ENCODE assay signal across 24 mouse cellular contexts in genomic region chr5:138742281-138742680, GRCm38 (mm10). TPM values are rescaled to one million over a fixed set of nuclear protein-coding genes. Genes with fewer than 3 reads are reported as not detected.
A peak's percentile ranks its signal among the peaks of the same experiment; 100 is the strongest.
DNase-seq lines count a peak whose midpoint lies in the region; ATAC-seq and TF ChIP-seq lines count a peak whose summit lies in the region.
"Had no signal": no experiment of that assay in that cellular context is flagged by ENCODE, and none has a peak within 500 bp of the region (broad histone marks: within the 10 kb centered on the region; RNA-seq: fewer than 3 reads in every experiment).

No protein-coding gene starts in this region.

- no peak for TF ChIP-seq CTCF in forebrain, postnatal 0 days (IDR thresholded peaks at IDR 0.05; ENCODE audit: low read depth)

- WGBS in forebrain, embryonic 14.5 days: 64% methylated on average over 5 of the region's 5 CpGs
- 45% methylated on average over 5 of the region's 5 CpGs for WGBS in forebrain, postnatal 0 days
- 52% methylated on average over 5 of the region's 5 CpGs for WGBS in forebrain, embryonic 16.5 days
- WGBS in limb, embryonic 13.5 days: 19% methylated on average over 5 of the region's 5 CpGs

- ATAC-seq in forebrain, embryonic 14.5 days: peak; percentile 32; the same call in 1 of the 2 replicates
- no peak for ATAC-seq in forebrain, postnatal 0 days
- peak; percentile 45; the same call in 1 of the 2 replicates for ATAC-seq in forebrain, embryonic 16.5 days
- peak; percentile 46; the same call in 1 of the 2 replicates for ATAC-seq in limb, embryonic 13.5 days (ENCODE audit: low FRiP score, low read depth)
- ATAC-seq: CD4-positive, CD25-positive, alpha-beta regulatory T cell, adult 4 months had no signal

- no peak overlapping the region for H3K4me2 ChIP-seq in forebrain, embryonic 14.5 days (ENCODE audit: low read length)
- no peak overlapping the region for H3K4me2 ChIP-seq in forebrain, postnatal 0 days (ENCODE audit: low read depth)
- H3K4me2 ChIP-seq in forebrain, embryonic 16.5 days (ENCODE audit: low read length): no peak overlapping the region
- H3K4me2 ChIP-seq in limb, embryonic 13.5 days (replicated peaks): peak overlapping the region; percentile 19; the same call in 1 of the 2 replicates
- H3K4me2 ChIP-seq: embryonic facial prominence, embryonic 12.5 days; heart, embryonic 15.5 days; liver, embryonic 11.5 days; midbrain, embryonic 12.5 days had no signal

- H3K4me3 ChIP-seq in forebrain, embryonic 14.5 days (ENCODE audit: low read depth, low read length): no peak overlapping the region
- no peak overlapping the region for H3K4me3 ChIP-seq in forebrain, postnatal 0 days (ENCODE audit: low read depth, low read length)
- H3K4me3 ChIP-seq in forebrain, embryonic 16.5 days (replicated peaks; ENCODE audit: low read length): no peak overlapping the region
- no peak overlapping the region for H3K4me3 ChIP-seq in limb, embryonic 13.5 days
- H3K4me3 ChIP-seq: embryonic facial prominence, embryonic 12.5 days; heart, embryonic 15.5 days; midbrain, embryonic 12.5 days had no signal

- no peaks in the 10 kb centered on the region for H3K9me3 ChIP-seq in forebrain, embryonic 14.5 days (replicated peaks; ENCODE audit: control insufficient read depth, low read length)
- 0 out of 2 replicates have a peak, but pooled peaks cover 4% of the 10 kb centered on the region for H3K9me3 ChIP-seq in forebrain, postnatal 0 days (ENCODE audit: low read length)
- no peaks in the 10 kb centered on the region for H3K9me3 ChIP-seq in forebrain, embryonic 16.5 days (ENCODE audit: control insufficient read depth, low read length)
- no peaks in the 10 kb centered on the region; the same call in 1 of the 2 replicates for H3K9me3 ChIP-seq in limb, embryonic 13.5 days
- H3K9me3 ChIP-seq: embryonic facial prominence, embryonic 12.5 days; heart, embryonic 15.5 days; midbrain, embryonic 12.5 days had no signal

- no peaks in the 10 kb centered on the region for H3K36me3 ChIP-seq in forebrain, embryonic 14.5 days (ENCODE audit: control insufficient read depth, insufficient read depth, low read length)
- no peaks in the 10 kb centered on the region for H3K36me3 ChIP-seq in forebrain, postnatal 0 days (ENCODE audit: insufficient read depth)
- H3K36me3 ChIP-seq in forebrain, embryonic 16.5 days (ENCODE audit: control insufficient read depth, insufficient read depth): no peaks in the 10 kb centered on the region
- no peaks in the 10 kb centered on the region for H3K36me3 ChIP-seq in limb, embryonic 13.5 days
- H3K36me3 ChIP-seq: embryonic facial prominence, embryonic 12.5 days; heart, embryonic 15.5 days; midbrain, embryonic 12.5 days had no signal

- peak; percentile 62 for DNase-seq in forebrain, embryonic 14.5 days (ENCODE audit: low spot score)
- no peak for DNase-seq in forebrain, postnatal 0 days
- DNase-seq in MN1 (ENCODE audit: low spot score): peak; percentile 20
- no peak for DNase-seq in kidney, postnatal 25 days
- DNase-seq in embryo, embryonic 10.5 days (ENCODE audit: low spot score): no peak
- DNase-seq: adrenal gland, postnatal 36 days; cerebellum, adult 18-20 months; cerebellum, postnatal 14 days; heart, postnatal 36 days; kidney, adult 9 months; kidney, postnatal 14 days; layer of hippocampus, postnatal 36 days; liver, postnatal 0 days; lung, postnatal 10 days; retina, postnatal 1 day; right cerebral cortex, postnatal 25 days; spleen, adult 18-20 months had no signal

- H3K4me1 ChIP-seq in forebrain, embryonic 14.5 days (ENCODE audit: control insufficient read depth, insufficient read depth, low read length): peaks cover 4% of the 10 kb centered on the region; the same call in 1 of the 2 replicates
- no peaks in the 10 kb centered on the region for H3K4me1 ChIP-seq in forebrain, postnatal 0 days (ENCODE audit: insufficient read depth)
- peaks cover 14% of the 10 kb centered on the region for H3K4me1 ChIP-seq in forebrain, embryonic 16.5 days (replicated peaks; ENCODE audit: control insufficient read depth, insufficient read depth, low read length)
- H3K4me1 ChIP-seq in limb, embryonic 13.5 days: peaks cover 39% of the 10 kb centered on the region
- H3K4me1 ChIP-seq: midbrain, embryonic 12.5 days had no signal

- no peak overlapping the region for H3K27ac ChIP-seq in forebrain, embryonic 14.5 days (ENCODE audit: low read depth, low read length)
- no peak overlapping the region for H3K27ac ChIP-seq in forebrain, postnatal 0 days (ENCODE audit: low read depth, low read length)
- peak overlapping the region; percentile 49; the same call in 1 of the 2 replicates for H3K27ac ChIP-seq in forebrain, embryonic 16.5 days (ENCODE audit: low read length)
- peak overlapping the region; percentile 58; the same call in 1 of the 2 replicates for H3K27ac ChIP-seq in limb, embryonic 13.5 days
- H3K27ac ChIP-seq: embryonic facial prominence, embryonic 12.5 days; heart, embryonic 15.5 days; midbrain, embryonic 12.5 days had no signal

- no peak overlapping the region for H3K9ac ChIP-seq in forebrain, embryonic 14.5 days (ENCODE audit: low read length)
- H3K9ac ChIP-seq in forebrain, postnatal 0 days: no peak overlapping the region
- H3K9ac ChIP-seq in forebrain, embryonic 16.5 days (replicated peaks; ENCODE audit: low read depth, low read length): no peak overlapping the region
- H3K9ac ChIP-seq in limb, embryonic 13.5 days: no peak overlapping the region
- H3K9ac ChIP-seq: embryonic facial prominence, embryonic 12.5 days; heart, embryonic 15.5 days; liver, postnatal 0 days; midbrain, embryonic 12.5 days had no signal

- no peaks in the 10 kb centered on the region for H3K27me3 ChIP-seq in forebrain, embryonic 14.5 days (replicated peaks; ENCODE audit: control insufficient read depth, insufficient read depth, low read length)
- no peaks in the 10 kb centered on the region for H3K27me3 ChIP-seq in forebrain, postnatal 0 days (ENCODE audit: insufficient read depth, low read length)
- no peaks in the 10 kb centered on the region for H3K27me3 ChIP-seq in forebrain, embryonic 16.5 days (replicated peaks; ENCODE audit: control insufficient read depth, insufficient read depth, low read length)
- H3K27me3 ChIP-seq in limb, embryonic 13.5 days: no peaks in the 10 kb centered on the region
- H3K27me3 ChIP-seq: embryonic facial prominence, embryonic 12.5 days; heart, embryonic 15.5 days; midbrain, embryonic 12.5 days had no signal

RNA-seq across cellular contexts. Expression of gene Fam20c, which starts 12.0 kb away (rescaled TPM):
- polyA plus RNA-seq in forebrain, embryonic 14.5 days (2014; fragmentation: Nextera tagmentation; extraction: Ambion mirVana): 35.7 and 46.9 TPM in 2 replicates
- 69.5 and 81.7 TPM in 2 replicates for total RNA-seq in forebrain, postnatal 0 days (2014; rRNA removed)
- polyA plus RNA-seq in forebrain, postnatal 0 days (2015; fragmentation: Nextera tagmentation; extraction: Ambion mirVana): 47.9 and 50.0 TPM in 2 replicates
- 34.8 and 39.2 TPM in 2 replicates for polyA plus RNA-seq in forebrain, embryonic 16.5 days (2015; fragmentation: Nextera tagmentation; extraction: Ambion mirVana)
- 4.3 and 4.5 TPM in 2 replicates for polyA plus RNA-seq in limb, embryonic 13.5 days (2015; fragmentation: Nextera tagmentation; extraction: Ambion mirVana)
- polyA plus RNA-seq: CD4-positive, CD25-positive, alpha-beta regulatory T cell, adult 4 months had no signal

Comparison
In these comparisons a context has a peak if more than half of its experiments do, and no peak if none do; other contexts are left out.
1. DNase-seq: peak in forebrain, embryonic 14.5 days (single experiment) and MN1 (single experiment); none in forebrain, postnatal 0 days (single experiment), kidney, postnatal 25 days (0 of 2) and embryo, embryonic 10.5 days (single experiment).
2. H3K27ac ChIP-seq: peak in forebrain, embryonic 16.5 days (single experiment) and limb, embryonic 13.5 days (single experiment); none in forebrain, embryonic 14.5 days (single experiment) and forebrain, postnatal 0 days (single experiment).